In genomic region chr9:86931196-86931595, GRCm38 (mm10) we compare ENCODE assay signal across 31 mouse cellular contexts. TPM values are rescaled to one million over a fixed set of nuclear protein-coding genes. Genes with fewer than 3 reads are reported as not detected.
DNase-seq lines count a peak whose midpoint lies in the region; ATAC-seq and TF ChIP-seq lines count a peak whose summit lies in the region.
"Had no signal": no experiment of that assay in that cellular context is flagged by ENCODE, and none has a peak within 500 bp of the region (broad histone marks: within the 10 kb centered on the region; RNA-seq: fewer than 3 reads in every experiment).

No protein-coding gene starts in this region.

- DNase-seq in midbrain, embryonic 11.5 days (ENCODE audit: low spot score, missing footprints) = peak; percentile 39
- DNase-seq in kidney, adult 9 months = peak; percentile 49
- peak; percentile 41 for DNase-seq in kidney, postnatal 10 days
- no peak for DNase-seq in hindbrain, postnatal 0 days (ENCODE audit: low spot score)
- DNase-seq in urinary bladder, postnatal 14 days (ENCODE audit: low spot score) = no peak
- DNase-seq: adrenal gland, adult 8-10 months; cerebellum, adult 2 months; gastrocnemius, postnatal 25 days; heart, adult 18-20 months; heart, postnatal 36 days; left cerebral cortex, postnatal 4 days; lung, adult 18-20 months; lung, postnatal 4 days; right cerebral cortex, postnatal 25 days had no signal

- no peaks in the 10 kb centered on the region for H3K4me1 ChIP-seq in midbrain, embryonic 11.5 days (ENCODE audit: control insufficient read depth, insufficient read depth, low read length)
- no peaks in the 10 kb centered on the region for H3K4me1 ChIP-seq in midbrain, embryonic 16.5 days (ENCODE audit: control insufficient read depth, insufficient read depth, low read length)
- no peaks in the 10 kb centered on the region for H3K4me1 ChIP-seq in hindbrain, postnatal 0 days (ENCODE audit: insufficient read depth, low read length)
- no peaks in the 10 kb centered on the region for H3K4me1 ChIP-seq in forebrain, embryonic 16.5 days (replicated peaks; ENCODE audit: control insufficient read depth, insufficient read depth, low read length)
- H3K4me1 ChIP-seq: embryonic facial prominence, embryonic 12.5 days; hindbrain, embryonic 12.5 days; liver, embryonic 12.5 days; megakaryocyte, embryonic 14.5 days; midbrain, embryonic 13.5 days; stomach, embryonic 15.5 days had no signal

- no peak overlapping the region for H3K9ac ChIP-seq in midbrain, embryonic 11.5 days (ENCODE audit: low read length)
- no peak overlapping the region for H3K9ac ChIP-seq in midbrain, embryonic 16.5 days (ENCODE audit: low read depth, low read length)
- H3K9ac ChIP-seq in hindbrain, postnatal 0 days (replicated peaks; ENCODE audit: low read length) = no peak overlapping the region
- no peak overlapping the region for H3K9ac ChIP-seq in forebrain, embryonic 16.5 days (replicated peaks; ENCODE audit: low read depth, low read length)
- H3K9ac ChIP-seq: embryonic facial prominence, embryonic 12.5 days; hindbrain, embryonic 12.5 days; liver, embryonic 12.5 days; midbrain, embryonic 13.5 days; stomach, embryonic 15.5 days had no signal

- no peak overlapping the region for H3K27ac ChIP-seq in midbrain, embryonic 11.5 days (ENCODE audit: low read depth, low read length)
- no peak overlapping the region for H3K27ac ChIP-seq in midbrain, embryonic 16.5 days (ENCODE audit: low read length)
- H3K27ac ChIP-seq in hindbrain, postnatal 0 days = no peak overlapping the region
- H3K27ac ChIP-seq in forebrain, embryonic 16.5 days (ENCODE audit: low read length) = no peak overlapping the region
- H3K27ac ChIP-seq: embryonic facial prominence, embryonic 12.5 days; hindbrain, embryonic 12.5 days; layer of hippocampus, adult 2 months; liver, embryonic 12.5 days; midbrain, embryonic 13.5 days; stomach, embryonic 15.5 days had no signal

- WGBS in midbrain, embryonic 11.5 days = 68% methylated on average over 3 of the region's 3 CpGs
- WGBS in midbrain, embryonic 16.5 days = 75% methylated on average over 3 of the region's 3 CpGs
- 65% methylated on average over 3 of the region's 3 CpGs for WGBS in hindbrain, postnatal 0 days
- WGBS in forebrain, embryonic 16.5 days = 53% methylated on average over 3 of the region's 3 CpGs

- ATAC-seq in midbrain, embryonic 11.5 days (ENCODE audit: low FRiP score) = no peak
- no peak for ATAC-seq in midbrain, embryonic 16.5 days
- ATAC-seq in hindbrain, postnatal 0 days = no peak
- no peak for ATAC-seq in forebrain, embryonic 16.5 days
- ATAC-seq: activated CD4-positive, CD25-positive, alpha-beta regulatory T cell, adult 4 months; CD4-positive, CD25-positive, alpha-beta regulatory T cell, adult 4 months; forebrain, embryonic 14.5 days; intestine, embryonic 16.5 days; liver, embryonic 12.5 days; lung, postnatal 0 days; midbrain, embryonic 13.5 days had no signal

- no peak overlapping the region for H3K4me2 ChIP-seq in midbrain, embryonic 11.5 days
- H3K4me2 ChIP-seq in midbrain, embryonic 16.5 days (ENCODE audit: low read length) = no peak overlapping the region
- H3K4me2 ChIP-seq in hindbrain, postnatal 0 days (ENCODE audit: low read depth, low read length) = no peak overlapping the region
- no peak overlapping the region for H3K4me2 ChIP-seq in forebrain, embryonic 16.5 days (ENCODE audit: low read length)
- H3K4me2 ChIP-seq: embryonic facial prominence, embryonic 12.5 days; heart, embryonic 11.5 days; hindbrain, embryonic 12.5 days; liver, embryonic 12.5 days; midbrain, embryonic 13.5 days; stomach, embryonic 15.5 days had no signal

- no peak overlapping the region for H3K4me3 ChIP-seq in midbrain, embryonic 11.5 days (ENCODE audit: low read depth, low read length)
- no peak overlapping the region for H3K4me3 ChIP-seq in midbrain, embryonic 16.5 days (ENCODE audit: low read depth, low read length)
- H3K4me3 ChIP-seq in hindbrain, postnatal 0 days (ENCODE audit: low read length) = no peak overlapping the region
- no peak overlapping the region for H3K4me3 ChIP-seq in forebrain, embryonic 16.5 days (replicated peaks; ENCODE audit: low read length)
- H3K4me3 ChIP-seq: embryonic facial prominence, embryonic 12.5 days; hindbrain, embryonic 12.5 days; layer of hippocampus, adult 2 months; liver, embryonic 12.5 days; megakaryocyte, embryonic 14.5 days; midbrain, embryonic 13.5 days; stomach, embryonic 15.5 days had no signal

- H3K27me3 ChIP-seq in midbrain, embryonic 11.5 days (ENCODE audit: control insufficient read depth, insufficient read depth, low read length) = no peaks in the 10 kb centered on the region
- no peaks in the 10 kb centered on the region for H3K27me3 ChIP-seq in midbrain, embryonic 16.5 days (ENCODE audit: control insufficient read depth, insufficient read depth, low read depth, low read length)
- H3K27me3 ChIP-seq in hindbrain, postnatal 0 days (ENCODE audit: insufficient read depth, low read length) = no peaks in the 10 kb centered on the region
- no peaks in the 10 kb centered on the region for H3K27me3 ChIP-seq in forebrain, embryonic 16.5 days (replicated peaks; ENCODE audit: control insufficient read depth, insufficient read depth, low read length)
- H3K27me3 ChIP-seq: embryonic facial prominence, embryonic 12.5 days; hindbrain, embryonic 12.5 days; liver, embryonic 12.5 days; megakaryocyte, embryonic 14.5 days; midbrain, embryonic 13.5 days; stomach, embryonic 15.5 days had no signal

- H3K9me3 ChIP-seq in midbrain, embryonic 11.5 days (ENCODE audit: control insufficient read depth, low read length) = no peaks in the 10 kb centered on the region
- H3K9me3 ChIP-seq in midbrain, embryonic 16.5 days (replicated peaks; ENCODE audit: control insufficient read depth, low read length, poor library complexity, severe bottlenecking) = no peaks in the 10 kb centered on the region
- no peaks in the 10 kb centered on the region for H3K9me3 ChIP-seq in hindbrain, postnatal 0 days (ENCODE audit: low read length)
- no peaks in the 10 kb centered on the region for H3K9me3 ChIP-seq in forebrain, embryonic 16.5 days (ENCODE audit: control insufficient read depth, low read length)
- H3K9me3 ChIP-seq: embryonic facial prominence, embryonic 12.5 days; hindbrain, embryonic 12.5 days; liver, embryonic 12.5 days; megakaryocyte, embryonic 14.5 days; midbrain, embryonic 13.5 days; stomach, embryonic 15.5 days had no signal

- TF ChIP-seq CTCF in hindbrain, postnatal 0 days (IDR thresholded peaks at IDR 0.05; ENCODE audit: low read depth) = no peak

- no peaks in the 10 kb centered on the region for H3K36me3 ChIP-seq in midbrain, embryonic 11.5 days (ENCODE audit: control insufficient read depth, insufficient read depth, low read length)
- H3K36me3 ChIP-seq in midbrain, embryonic 16.5 days (ENCODE audit: control insufficient read depth, insufficient read depth, low read length) = no peaks in the 10 kb centered on the region
- H3K36me3 ChIP-seq in hindbrain, postnatal 0 days (ENCODE audit: insufficient read depth, low read length) = no peaks in the 10 kb centered on the region
- H3K36me3 ChIP-seq in forebrain, embryonic 16.5 days (ENCODE audit: control insufficient read depth, insufficient read depth) = no peaks in the 10 kb centered on the region
- H3K36me3 ChIP-seq: embryonic facial prominence, embryonic 12.5 days; hindbrain, embryonic 12.5 days; liver, embryonic 12.5 days; midbrain, embryonic 13.5 days; stomach, embryonic 15.5 days had no signal

RNA-seq across cellular contexts. Expression of gene Snap91, which starts 50.7 kb away (rescaled TPM):
- 12.2 and 13.1 TPM in 2 replicates for polyA plus RNA-seq in midbrain, embryonic 11.5 days (2014; fragmentation: Nextera tagmentation; extraction: Ambion mirVana)
- 184 and 192 TPM in 2 replicates for polyA plus RNA-seq in midbrain, embryonic 16.5 days (2015; fragmentation: Nextera tagmentation; extraction: Ambion mirVana)
- total RNA-seq in hindbrain, postnatal 0 days (2014; rRNA removed) = 192 and 210 TPM in 2 replicates
- polyA plus RNA-seq in hindbrain, postnatal 0 days (2015; fragmentation: Nextera tagmentation; extraction: Ambion mirVana) = 131 and 151 TPM in 2 replicates
- 115 and 119 TPM in 2 replicates for polyA plus RNA-seq in forebrain, embryonic 16.5 days (2015; fragmentation: Nextera tagmentation; extraction: Ambion mirVana)
- total RNA-seq: common myeloid progenitor, adult 5-6 weeks; monocyte, adult 5-6 weeks had no signal
- polyA plus RNA-seq: activated CD4-positive, CD25-positive, alpha-beta regulatory T cell, adult 4 months; CD4-positive, CD25-positive, alpha-beta regulatory T cell, adult 4 months had no signal

Comparison
In these comparisons a context has a peak if more than half of its experiments do, and no peak if none do; other contexts are left out.
1. DNase-seq: peak in midbrain, embryonic 11.5 days (single experiment), kidney, adult 9 months (single experiment) and kidney, postnatal 10 days (single experiment); none in hindbrain, postnatal 0 days (single experiment) and urinary bladder, postnatal 14 days (single experiment).